ENCODE assay signal across 34 mouse cellular contexts in the genomic region with DNA sequence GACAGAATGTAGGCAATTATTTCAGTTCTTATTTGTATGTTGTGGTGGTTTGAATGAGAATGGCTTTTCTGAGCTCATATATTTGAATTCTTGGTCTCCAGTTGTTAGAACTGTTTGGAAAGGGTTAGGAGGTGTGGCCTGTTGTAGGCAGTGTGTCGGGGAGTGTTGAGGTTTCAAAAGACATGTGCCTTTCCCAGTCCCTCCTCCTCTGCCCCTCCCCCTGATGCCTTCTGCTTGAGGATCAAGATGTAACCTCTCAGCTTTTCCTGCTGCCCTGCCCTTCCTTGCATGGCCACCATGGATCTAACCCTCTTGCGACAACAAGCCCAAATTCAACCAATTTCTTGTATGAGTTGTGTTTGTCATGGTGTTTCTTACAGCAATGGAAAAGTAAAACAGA. TPM values are rescaled to one million over a fixed set of nuclear protein-coding genes. Genes with fewer than 3 reads are reported as not detected.
"Had no signal": no experiment of that assay in that cellular context is flagged by ENCODE, and none has a peak within 500 bp of the region (broad histone marks: within the 10 kb centered on the region; RNA-seq: fewer than 3 reads in every experiment).

No protein-coding gene starts in this region.

- H3K9me3 ChIP-seq: limb, embryonic 10.5 days; limb, embryonic 12.5 days; limb, embryonic 13.5 days; limb, embryonic 15.5 days; liver, embryonic 12.5 days; liver, embryonic 13.5 days; liver, embryonic 15.5 days; lung, embryonic 15.5 days; midbrain, embryonic 10.5 days; midbrain, embryonic 12.5 days; midbrain, embryonic 13.5 days; midbrain, embryonic 15.5 days; neural tube, embryonic 12.5 days had no signal

- ATAC-seq: liver, embryonic 12.5 days; liver, postnatal 0 days; lung, postnatal 0 days; midbrain, embryonic 13.5 days; midbrain, embryonic 15.5 days; midbrain, embryonic 16.5 days had no signal

- H3K36me3 ChIP-seq: limb, embryonic 10.5 days; limb, embryonic 12.5 days; limb, embryonic 13.5 days; limb, embryonic 15.5 days; liver, embryonic 12.5 days; liver, embryonic 13.5 days; liver, embryonic 15.5 days; lung, embryonic 15.5 days; midbrain, embryonic 10.5 days; midbrain, embryonic 12.5 days; midbrain, embryonic 13.5 days; midbrain, embryonic 15.5 days; neural tube, embryonic 12.5 days had no signal

- H3K27me3 ChIP-seq: limb, embryonic 12.5 days; limb, embryonic 13.5 days; limb, embryonic 15.5 days; liver, embryonic 12.5 days; liver, embryonic 13.5 days; liver, embryonic 15.5 days; lung, embryonic 15.5 days; midbrain, embryonic 12.5 days; midbrain, embryonic 13.5 days; midbrain, embryonic 15.5 days; neural tube, embryonic 12.5 days had no signal

- DNase-seq: left cerebral cortex, postnatal 4 days; liver; liver, embryonic 13.5 days; liver, postnatal 0 days; lung, adult 18-20 months; lung, adult 2 months; lung, embryonic 14.5 days; lung, postnatal 10 days; lung, postnatal 14 days; lung, postnatal 36 days; lung, postnatal 4 days; midbrain, embryonic 14.5 days had no signal

- H3K4me3 ChIP-seq: limb, embryonic 10.5 days; limb, embryonic 12.5 days; limb, embryonic 13.5 days; limb, embryonic 15.5 days; liver, embryonic 12.5 days; liver, embryonic 13.5 days; liver, embryonic 15.5 days; lung, embryonic 15.5 days; megakaryocyte, embryonic 14.5 days; midbrain, embryonic 10.5 days; midbrain, embryonic 12.5 days; midbrain, embryonic 13.5 days; midbrain, embryonic 15.5 days; myocyte; neural tube, embryonic 12.5 days had no signal

- H3K4me1 ChIP-seq: limb, embryonic 10.5 days; limb, embryonic 12.5 days; limb, embryonic 13.5 days; limb, embryonic 15.5 days; liver, embryonic 12.5 days; liver, embryonic 13.5 days; liver, embryonic 15.5 days; lung, embryonic 15.5 days; megakaryocyte, embryonic 14.5 days; neural tube, embryonic 12.5 days had no signal

- H3K27ac ChIP-seq: limb, embryonic 10.5 days; limb, embryonic 12.5 days; limb, embryonic 13.5 days; limb, embryonic 15.5 days; liver, embryonic 12.5 days; liver, embryonic 13.5 days; liver, embryonic 14.5 days; liver, embryonic 15.5 days; lung, embryonic 15.5 days; macrophage; midbrain, embryonic 10.5 days; midbrain, embryonic 12.5 days; midbrain, embryonic 13.5 days; midbrain, embryonic 15.5 days; neural tube, embryonic 12.5 days had no signal

- H3K9ac ChIP-seq: limb, embryonic 12.5 days; limb, embryonic 13.5 days; limb, embryonic 15.5 days; liver, embryonic 12.5 days; liver, embryonic 13.5 days; liver, embryonic 14.5 days; liver, embryonic 15.5 days; liver, postnatal 0 days; lung, embryonic 14.5 days; lung, embryonic 15.5 days; midbrain, embryonic 12.5 days; midbrain, embryonic 13.5 days; midbrain, embryonic 15.5 days; neural tube, embryonic 12.5 days had no signal

- H3K4me2 ChIP-seq: limb, embryonic 12.5 days; limb, embryonic 13.5 days; limb, embryonic 15.5 days; liver, embryonic 11.5 days; liver, embryonic 12.5 days; liver, embryonic 13.5 days; liver, embryonic 15.5 days; lung, embryonic 14.5 days; lung, embryonic 15.5 days; midbrain, embryonic 11.5 days; midbrain, embryonic 12.5 days; midbrain, embryonic 13.5 days; midbrain, embryonic 15.5 days; neural tube, embryonic 12.5 days had no signal

RNA-seq across cellular contexts. Expression of a gene that starts 53.2 kb away (rescaled TPM):
- polyA plus RNA-seq: liver, adult 2 months; liver, embryonic 11.5 days; liver, embryonic 12.5 days; liver, embryonic 14.5 days; liver, embryonic 15.5 days; liver, embryonic 16.5 days; liver, postnatal 0 days; lung, embryonic 14.5 days; macrophage had no signal
